Comparison of ENCODE assay signal across 8 mouse cellular contexts in genomic region chr3:123235495-123235894, GRCm38 (mm10). TPM values are rescaled to one million over a fixed set of nuclear protein-coding genes. Genes with fewer than 3 reads are reported as not detected.
DNase-seq lines count a peak whose midpoint lies in the region; ATAC-seq and TF ChIP-seq lines count a peak whose summit lies in the region.

No protein-coding gene starts in this region.

- peak overlapping the region; percentile 54 for H3K4me3 ChIP-seq in lung, embryonic 16.5 days (ENCODE audit: low read length)
- H3K4me3 ChIP-seq in lung, adult 2 months (replicated peaks; ENCODE audit: extremely low read depth, low read depth, low read length): no peak overlapping the region
- H3K4me3 ChIP-seq in forebrain, embryonic 12.5 days (replicated peaks): peak overlapping the region; percentile 43
- H3K4me3 ChIP-seq in limb, embryonic 15.5 days: peak overlapping the region; percentile 47
- H3K4me3 ChIP-seq in small intestine, adult 2 months (ENCODE audit: low read depth, low read length): peak overlapping the region; percentile 66

- DNase-seq in lung, adult 2 months: no peak
- DNase-seq in adrenal gland, postnatal 4 days (ENCODE audit: low spot score in 2 of 2): no peak
- DNase-seq in kidney, postnatal 10 days: no peak
- DNase-seq in left cerebral cortex, postnatal 25 days (ENCODE audit: low spot score in 2 of 2): no peak

- H3K9ac ChIP-seq in lung, embryonic 16.5 days (ENCODE audit: low read length): peak overlapping the region; percentile 61
- H3K9ac ChIP-seq in forebrain, embryonic 12.5 days: peak overlapping the region; percentile 46; the same call in 1 of the 2 replicates
- 0 out of 2 replicates have a peak overlapping the region, but pooled peaks have one; percentile 14 for H3K9ac ChIP-seq in limb, embryonic 15.5 days

- intact Hi-C loops in left cerebral cortex, postnatal 25 days (cut with DNase I): loop anchor here (2.0 to 10.0 kb wide), 3 partner anchors 67 to 119 kb away; no protein-coding TSS in a partner anchor

- no peak for ATAC-seq in lung, embryonic 16.5 days (ENCODE audit: low read depth)
- ATAC-seq in forebrain, embryonic 12.5 days (ENCODE audit: low FRiP score): no peak
- ATAC-seq in limb, embryonic 15.5 days (ENCODE audit: insufficient number of reproducible peaks, low FRiP score, low TSS enrichment, low read depth): no peak

- H3K27ac ChIP-seq in lung, embryonic 16.5 days (ENCODE audit: low read length): no peak overlapping the region
- no peak overlapping the region for H3K27ac ChIP-seq in forebrain, embryonic 12.5 days
- H3K27ac ChIP-seq in limb, embryonic 15.5 days: no peak overlapping the region
- H3K27ac ChIP-seq in small intestine, adult 2 months (ENCODE audit: insufficient read depth, low read depth, low read length): no peak overlapping the region

- 33% methylated on average over 7 of the region's 7 CpGs for WGBS in lung, embryonic 16.5 days
- 46% methylated on average over 7 of the region's 7 CpGs for WGBS in lung, adult 2 months
- WGBS in forebrain, embryonic 12.5 days: 15% methylated on average over 7 of the region's 7 CpGs
- WGBS in limb, embryonic 15.5 days: 16% methylated on average over 7 of the region's 7 CpGs
- 44% methylated on average over 7 of the region's 7 CpGs for WGBS in small intestine, adult 2 months

- peak overlapping the region; percentile 69 for H3K4me2 ChIP-seq in lung, embryonic 16.5 days (ENCODE audit: low read depth, low read length)
- peak overlapping the region; percentile 91 for H3K4me2 ChIP-seq in forebrain, embryonic 12.5 days
- H3K4me2 ChIP-seq in limb, embryonic 15.5 days: peak overlapping the region; percentile 68

- H3K27me3 ChIP-seq in lung, embryonic 16.5 days (ENCODE audit: control insufficient read depth, insufficient read depth, low read depth, low read length): peaks cover 8% of the 10 kb centered on the region; the same call in 1 of the 2 replicates
- peaks cover 18% of the 10 kb centered on the region; the same call in 1 of the 2 replicates for H3K27me3 ChIP-seq in forebrain, embryonic 12.5 days
- no peaks in the 10 kb centered on the region for H3K27me3 ChIP-seq in limb, embryonic 15.5 days
- no peaks in the 10 kb centered on the region for H3K27me3 ChIP-seq in small intestine, adult 2 months (ENCODE audit: control insufficient read depth, insufficient read depth, low read length)

- no peaks in the 10 kb centered on the region for H3K36me3 ChIP-seq in lung, embryonic 16.5 days (ENCODE audit: control insufficient read depth, insufficient read depth, low read length)
- H3K36me3 ChIP-seq in forebrain, embryonic 12.5 days (replicated peaks): no peaks in the 10 kb centered on the region
- no peaks in the 10 kb centered on the region for H3K36me3 ChIP-seq in limb, embryonic 15.5 days
- no peaks in the 10 kb centered on the region for H3K36me3 ChIP-seq in small intestine, adult 2 months (ENCODE audit: control insufficient read depth, insufficient read depth, low read length)

- peaks cover 6% of the 10 kb centered on the region; the same call in 1 of the 2 replicates for H3K4me1 ChIP-seq in lung, embryonic 16.5 days (replicated peaks; ENCODE audit: control insufficient read depth, insufficient read depth, low read length)
- H3K4me1 ChIP-seq in lung, adult 2 months (ENCODE audit: control insufficient read depth, insufficient read depth, low read length): no peaks in the 10 kb centered on the region; the same call in 1 of the 2 replicates
- H3K4me1 ChIP-seq in forebrain, embryonic 12.5 days: peaks cover 17% of the 10 kb centered on the region
- peaks cover 15% of the 10 kb centered on the region for H3K4me1 ChIP-seq in limb, embryonic 15.5 days
- no peaks in the 10 kb centered on the region for H3K4me1 ChIP-seq in small intestine, adult 2 months (ENCODE audit: control insufficient read depth, insufficient read depth, insufficient read length, low read length)

- no peaks in the 10 kb centered on the region for H3K9me3 ChIP-seq in lung, embryonic 16.5 days (ENCODE audit: control insufficient read depth, low read length)
- H3K9me3 ChIP-seq in forebrain, embryonic 12.5 days: no peaks in the 10 kb centered on the region
- H3K9me3 ChIP-seq in limb, embryonic 15.5 days: no peaks in the 10 kb centered on the region

- TF ChIP-seq POLR2A in lung, adult 2 months (IDR thresholded peaks at IDR 0.05; ENCODE audit: borderline replicate concordance, extremely low read depth, low read depth, low read length): no peak
- TF ChIP-seq POLR2A in small intestine, adult 2 months (IDR thresholded peaks at IDR 0.05; ENCODE audit: low read depth, low read length): no peak

- TF ChIP-seq CTCF in lung, adult 2 months (IDR thresholded peaks at IDR 0.05; ENCODE audit: insufficient read depth, low read length): no peak
- no peak for TF ChIP-seq CTCF in small intestine, adult 2 months (IDR thresholded peaks at IDR 0.05; ENCODE audit: extremely low read depth, insufficient read length, insufficient replicate concordance, low read depth, low read length)

RNA-seq across cellular contexts. Expression of gene Synpo2, which starts 0.5 kb away (rescaled TPM):
- polyA plus RNA-seq in lung, embryonic 16.5 days (2015; fragmentation: Nextera tagmentation; extraction: Ambion mirVana): 9.1 and 12.1 TPM in 2 replicates
- 11.8 and 12.8 TPM in 2 replicates for polyA plus RNA-seq in lung, adult 2 months (2012; rRNA removed)
- 1.6 and 2.8 TPM in 2 replicates for polyA plus RNA-seq in forebrain, embryonic 12.5 days (2016; fragmentation: Nextera tagmentation; extraction: Ambion mirVana)
- polyA plus RNA-seq in limb, embryonic 15.5 days (2015; fragmentation: Nextera tagmentation; extraction: Ambion mirVana): 4.5 and 8.9 TPM in 2 replicates
- 7.6 and 7.9 TPM in 2 replicates for polyA plus RNA-seq in small intestine, adult 2 months (2012; rRNA removed)
- 1 to 10 TPM; 9.0 to 9.9 TPM for total RNA-seq in adrenal gland, postnatal 4 days (2021)
- total RNA-seq in left cerebral cortex, postnatal 25 days (2021): 1 to 10 TPM; 2.4 to 3.2 TPM

RNA-seq across cellular contexts. Expression of gene Sec24d, which starts 31.8 kb away (rescaled TPM):
- polyA plus RNA-seq in lung, embryonic 16.5 days (2015; fragmentation: Nextera tagmentation; extraction: Ambion mirVana): 66.1 and 73.7 TPM in 2 replicates
- 41.5 and 51.1 TPM in 2 replicates for polyA plus RNA-seq in lung, adult 2 months (2012; rRNA removed)
- 13.2 and 16.9 TPM in 2 replicates for polyA plus RNA-seq in forebrain, embryonic 12.5 days (2016; fragmentation: Nextera tagmentation; extraction: Ambion mirVana)
- polyA plus RNA-seq in limb, embryonic 15.5 days (2015; fragmentation: Nextera tagmentation; extraction: Ambion mirVana): 117 and 120 TPM in 2 replicates
- polyA plus RNA-seq in small intestine, adult 2 months (2012; rRNA removed): 129 and 227 TPM in 2 replicates
- total RNA-seq in adrenal gland, postnatal 4 days (2021): 10 to 100 TPM; 95.2 to 97.8 TPM
- 10 to 100 TPM; 10.5 to 12.6 TPM for total RNA-seq in left cerebral cortex, postnatal 25 days (2021)
